Mouse (Mus musculus): ENCODE measurements around the gene Hoxb8.

DNA sequence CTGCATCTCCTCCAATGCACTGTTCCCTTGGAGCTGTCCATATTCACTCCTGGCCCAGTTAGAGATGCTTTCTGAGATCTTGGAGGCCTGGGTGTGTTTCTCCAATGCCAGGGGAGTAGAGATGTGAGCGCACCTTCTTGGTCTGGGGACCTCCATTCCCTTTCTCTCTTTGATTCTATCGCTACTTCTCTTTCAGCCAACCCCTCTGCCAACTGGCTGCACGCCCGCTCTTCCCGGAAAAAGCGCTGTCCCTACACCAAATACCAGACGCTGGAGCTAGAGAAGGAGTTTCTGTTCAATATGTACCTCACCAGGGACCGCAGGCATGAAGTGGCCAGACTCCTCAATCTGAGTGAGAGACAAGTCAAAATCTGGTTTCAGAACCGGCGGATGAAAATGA is 7.3 kb upstream of the Hoxb8 start:
- TF ChIP-seq GATA1 (IDR thresholded peaks at IDR 0.05; ENCODE audit: low read length) (no peak), TAL1 (IDR thresholded peaks at IDR 0.05; ENCODE audit: low read length) (no peak)

All from erythroblast, embryonic 14.5 days (primary cell).